Mouse (Mus musculus) neutrophil, adult 5-6 weeks (primary cell): ENCODE measurements around the gene Muc1. TPM values are rescaled to one million over a fixed set of nuclear protein-coding genes. Genes with fewer than 3 reads are reported as not detected.

Experiments used
- ATAC-seq: fragments of 151-379, 151-347 bp; 2 replicates; pipeline ENCODE4 v1.8.0; 2017; ENCODE audit warnings: mild to moderate bottlenecking, moderate TSS enrichment; ENCODE audit not compliant: insufficient number of reproducible peaks, poor library complexity, low FRiP score, severe bottlenecking; ENCODE audit errors: extremely low read depth
- total RNA-seq: library from RNA; stranded (forward); fragments of 200-1000 nt; gene quantifications from 2 replicates; pipeline ENCODE4 v1.2.3, GENCODE M21; 2017

Gene Muc1
- total RNA-seq = 4.5 and 7.1 TPM in 2 replicates

DNA sequence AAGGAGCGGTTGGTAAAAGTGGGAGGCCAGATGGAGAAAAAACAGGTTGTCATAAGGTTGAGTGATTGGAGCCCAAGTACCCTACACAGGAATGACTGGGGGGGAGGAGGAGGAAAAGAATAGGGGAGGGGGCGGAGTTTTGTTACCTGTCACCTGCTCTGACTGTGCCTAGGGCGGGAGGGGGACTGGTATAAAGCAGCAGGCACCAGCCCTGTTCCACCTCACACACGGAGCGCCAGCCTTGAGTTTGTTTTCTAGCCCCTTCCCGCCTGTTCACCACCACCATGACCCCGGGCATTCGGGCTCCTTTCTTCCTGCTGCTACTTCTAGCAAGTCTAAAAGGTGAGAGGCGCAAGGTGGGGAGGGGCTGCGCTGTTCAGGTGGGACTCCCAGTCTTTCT lies at the start of gene Muc1:
Muc1 (plus strand) TSS at position 222 of the 400 bp plus-strand sequence.
- no peak for ATAC-seq

DNA sequence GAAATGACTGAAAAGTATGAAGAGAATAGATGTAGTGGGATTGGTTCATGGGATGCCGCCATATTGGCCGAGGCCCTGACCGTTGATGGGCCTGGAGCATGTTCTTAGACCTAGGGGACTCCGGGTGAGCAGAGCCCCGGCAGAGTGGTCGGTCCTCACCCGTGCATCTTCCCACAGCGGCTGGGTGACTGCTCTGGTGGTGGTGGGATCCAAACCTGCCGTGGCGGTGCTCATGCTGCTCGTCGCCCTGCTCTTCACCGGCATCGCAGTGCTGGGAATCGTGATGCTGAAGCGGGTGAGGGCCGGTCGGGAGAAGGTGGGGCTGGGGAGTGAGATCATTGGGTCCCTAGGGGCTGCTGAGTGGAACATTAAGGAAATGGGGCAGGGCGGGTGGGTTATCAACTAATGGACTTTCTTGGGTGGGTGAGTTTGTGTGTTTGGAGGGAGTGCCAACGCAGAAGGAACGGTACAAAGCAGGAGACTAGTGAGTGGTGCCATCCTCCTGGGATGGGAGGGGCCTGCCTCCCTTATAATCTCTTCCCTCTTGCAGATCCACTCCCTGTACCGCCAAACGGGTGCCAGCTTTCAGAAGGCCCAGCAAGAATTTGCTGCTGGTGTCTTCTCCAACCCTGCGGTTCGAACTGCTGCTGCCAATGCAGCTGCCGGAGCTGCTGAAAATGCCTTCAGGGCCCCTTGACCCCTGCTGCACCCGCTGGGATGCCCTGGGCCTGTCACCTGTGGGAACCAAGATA lies 46.9 kb upstream of the Muc1 start:
- no peak for ATAC-seq

- no peak for ATAC-seq
These were observed 46.3 kb upstream of the Muc1 start for GRCm38 (mm10) chr3:89182531-89183057.

DNA sequence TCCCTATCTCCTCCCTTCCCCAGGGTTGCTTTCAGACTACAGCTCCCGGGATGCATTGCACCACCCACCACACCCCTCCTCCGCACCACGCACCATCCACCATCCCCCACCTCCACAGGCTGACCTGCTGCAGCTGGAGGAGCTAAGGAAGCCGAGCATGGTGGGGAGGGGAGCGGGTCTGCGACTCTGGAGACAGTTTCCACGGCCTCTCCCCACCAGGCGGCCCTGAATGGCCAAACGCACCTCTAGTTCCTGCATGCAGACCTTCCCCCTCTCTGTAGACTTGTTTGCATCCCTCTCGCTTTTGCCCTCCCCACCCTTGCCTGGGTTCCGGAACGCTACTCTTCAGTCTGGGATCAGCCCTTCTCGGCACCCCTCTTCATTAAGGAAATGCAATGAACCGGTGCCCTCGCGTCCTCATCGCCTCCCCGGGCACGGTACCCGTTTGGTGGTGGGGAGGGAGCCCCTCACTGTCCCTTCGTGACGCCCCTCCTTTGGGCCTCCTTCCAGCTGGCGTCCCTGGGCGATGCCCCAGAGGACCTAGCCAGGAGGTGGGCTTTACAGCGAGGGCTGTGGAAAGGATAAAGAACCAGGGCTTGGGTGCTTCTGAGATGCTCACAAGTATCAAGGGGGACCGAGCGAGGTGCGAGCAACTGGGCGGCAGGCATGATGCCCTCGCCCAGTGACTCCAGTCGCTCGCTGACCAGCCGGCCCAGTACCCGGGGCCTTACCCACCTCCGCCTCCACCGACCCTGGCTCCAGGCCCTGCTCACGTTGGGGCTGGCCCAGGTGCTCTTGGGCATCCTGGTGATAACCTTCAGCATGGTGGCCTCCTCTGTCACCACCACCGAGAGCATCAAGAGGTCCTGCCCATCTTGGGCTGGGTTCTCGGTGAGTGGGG lies 45.5 kb upstream of the Muc1 start, which contains the start of gene Fam189b:
Fam189b (plus strand) TSS at position 86 of the 901 bp plus-strand sequence.
- ATAC-seq = no peak; the same call in 1 of the 2 replicates

DNA sequence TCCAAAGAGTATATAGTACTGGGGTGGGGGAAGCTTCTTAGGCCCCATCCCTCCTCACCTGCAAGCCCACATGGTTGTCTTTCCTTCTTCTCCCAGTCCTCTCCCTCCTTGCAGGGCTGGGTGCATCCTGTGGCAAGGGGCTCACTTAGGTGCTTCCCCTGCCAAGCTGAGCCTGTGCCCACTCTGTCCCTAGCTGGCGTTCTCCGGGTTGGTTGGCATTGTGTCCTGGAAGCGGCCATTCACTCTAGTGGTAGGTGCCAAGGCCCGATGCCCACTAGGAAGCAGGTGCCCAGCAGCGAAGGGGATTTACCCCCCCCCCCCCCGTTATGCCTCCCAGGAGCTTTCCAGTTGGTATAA lies 44.9 kb upstream of the Muc1 start:
- ATAC-seq = no peak

GRCm38 (mm10) chr3:89187197-89187596 lies 41.7 kb upstream of the Muc1 start:
- ATAC-seq = no peak

DNA sequence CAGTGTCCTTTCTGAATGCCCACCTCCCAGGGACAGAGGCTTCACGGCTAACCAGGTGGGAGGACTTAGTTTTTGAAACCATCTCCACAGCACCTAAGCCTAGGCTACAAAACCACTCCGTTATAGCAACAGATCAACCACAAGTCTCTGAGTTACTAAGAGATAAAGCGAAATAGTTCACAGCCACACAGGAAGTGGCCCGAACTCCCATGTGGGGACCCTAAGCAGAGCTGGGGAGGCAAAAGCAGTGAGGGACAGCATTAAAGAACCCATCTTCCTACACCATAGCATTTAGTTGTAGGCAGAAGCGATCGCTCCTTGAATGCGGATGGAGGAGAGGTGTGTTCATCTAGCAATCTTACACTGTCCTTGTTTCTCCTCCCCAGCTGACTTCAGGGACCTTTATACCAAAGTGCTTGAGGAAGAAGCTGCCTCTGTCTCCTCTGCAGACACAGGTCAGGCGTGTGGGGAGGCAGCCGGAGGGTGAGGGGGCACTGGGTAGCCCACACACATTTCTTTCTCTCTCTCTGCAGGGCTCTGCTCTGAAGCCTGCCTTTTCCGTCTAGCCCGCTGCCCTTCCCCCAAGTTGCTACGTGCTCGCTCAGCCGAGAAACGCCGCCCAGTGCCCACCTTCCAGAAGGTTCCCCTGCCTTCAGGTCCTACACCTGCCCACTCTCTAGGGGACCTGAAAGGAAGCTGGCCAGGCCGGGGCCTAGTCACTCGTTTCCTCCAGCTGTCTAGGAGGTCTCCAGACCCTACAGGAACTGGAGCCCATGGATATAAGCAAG lies 41.0 kb upstream of the Muc1 start:
- no peak for ATAC-seq

DNA sequence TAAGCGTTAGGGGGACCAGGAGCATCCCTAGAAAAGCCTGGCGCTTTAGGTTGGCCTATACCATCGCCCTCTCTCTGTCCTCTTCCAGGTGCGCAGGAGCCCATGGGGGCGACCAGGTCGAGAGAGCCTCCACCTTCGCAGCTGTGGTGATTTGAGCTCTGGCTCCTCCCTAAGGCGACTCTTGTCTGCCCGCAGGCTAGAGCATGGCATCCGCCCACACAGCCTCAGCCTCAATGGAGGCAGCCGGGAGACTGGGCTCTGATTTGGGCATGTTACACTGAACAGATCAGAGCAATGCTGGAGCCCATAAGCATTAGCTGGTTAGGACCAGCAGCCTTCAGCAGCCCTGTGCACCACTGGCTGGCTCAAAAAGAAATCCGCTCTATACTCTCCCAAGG lies 40.4 kb upstream of the Muc1 start:
- no peak for ATAC-seq

GRCm38 (mm10) chr3:89190436-89190835 lies 38.4 kb upstream of the Muc1 start:
- peak; percentile 25; the same call in 1 of the 2 replicates for ATAC-seq

- ATAC-seq = no peak
These were observed 35.5 kb upstream of the Muc1 start for GRCm38 (mm10) chr3:89193351-89193750.

DNA sequence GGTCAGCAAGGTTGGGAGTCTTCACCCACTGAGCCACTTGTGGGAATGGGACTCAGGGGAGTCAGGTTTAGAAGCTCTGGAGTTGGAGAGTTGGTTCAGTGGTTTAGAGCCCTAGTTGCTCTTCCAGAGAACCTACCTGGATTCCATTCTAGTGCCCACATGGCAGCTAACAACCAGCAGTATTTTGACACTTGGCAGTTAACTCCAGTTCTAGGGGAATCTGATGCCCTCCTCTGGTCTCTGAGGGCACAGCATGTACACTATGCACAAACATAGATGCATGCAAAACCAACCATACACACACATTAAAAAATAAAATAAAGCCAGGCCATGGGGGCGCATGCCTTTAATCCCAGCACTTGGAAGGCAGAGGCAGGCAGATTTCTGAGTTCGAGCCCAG lies 35.0 kb upstream of the Muc1 start:
- no peak for ATAC-seq

GRCm38 (mm10) chr3:89195979-89196877 lies 32.6 kb upstream of the Muc1 start:
- peak; percentile 92 for ATAC-seq

GRCm38 (mm10) chr3:89199839-89200238 lies 29.0 kb upstream of the Muc1 start:
- ATAC-seq = no peak

GRCm38 (mm10) chr3:89202253-89203141 lies 26.4 kb upstream of the Muc1 start, which contains the start of gene Gba:
TSS of gene Gba (plus strand) at chr3:89202928.
- ATAC-seq = peak; percentile 93

DNA sequence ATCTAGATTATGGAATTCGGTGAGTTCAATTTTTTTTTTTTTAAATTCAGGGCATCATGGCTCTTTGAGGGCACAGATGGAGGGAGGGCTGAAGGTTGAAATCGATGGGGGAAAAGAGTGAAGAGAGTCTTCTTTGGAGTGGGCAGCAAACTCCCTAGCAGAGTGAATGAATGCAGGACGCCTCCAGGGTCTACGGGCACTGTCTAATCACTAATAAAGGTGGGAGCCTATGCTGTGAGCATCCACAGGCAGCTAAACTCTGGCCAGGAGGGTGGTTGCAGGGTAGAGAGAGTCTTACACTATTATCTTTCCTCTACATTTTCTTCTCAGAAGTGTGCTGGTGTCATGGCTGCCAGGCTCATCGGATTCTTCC lies 25.7 kb upstream of the Muc1 start:
- no peak for ATAC-seq

GRCm38 (mm10) chr3:89206079-89206478 lies 22.8 kb upstream of the Muc1 start:
- ATAC-seq = no peak

DNA sequence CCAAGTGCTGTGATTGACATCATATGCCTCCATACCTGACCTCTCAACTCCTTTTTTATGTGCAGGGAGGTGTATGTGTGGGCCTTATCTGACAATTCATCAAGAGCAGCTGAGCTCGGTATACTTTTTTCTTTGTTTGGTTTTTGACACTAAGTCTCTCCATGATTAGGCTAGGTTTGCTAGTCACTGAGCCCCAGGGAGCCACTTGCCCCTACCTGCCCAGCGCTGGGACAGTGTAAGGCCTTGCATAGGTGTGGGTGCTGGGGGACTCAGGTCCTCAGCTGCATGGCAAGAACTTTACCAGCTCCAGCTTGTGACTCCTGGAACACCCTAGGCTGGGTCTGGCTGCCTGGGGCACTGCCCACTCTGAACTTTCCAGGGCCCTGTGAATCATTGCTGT lies 22.2 kb upstream of the Muc1 start:
- no peak for ATAC-seq
